Mouse (Mus musculus): ENCODE results near the gene Vps25.

Gene Vps25

DNA sequence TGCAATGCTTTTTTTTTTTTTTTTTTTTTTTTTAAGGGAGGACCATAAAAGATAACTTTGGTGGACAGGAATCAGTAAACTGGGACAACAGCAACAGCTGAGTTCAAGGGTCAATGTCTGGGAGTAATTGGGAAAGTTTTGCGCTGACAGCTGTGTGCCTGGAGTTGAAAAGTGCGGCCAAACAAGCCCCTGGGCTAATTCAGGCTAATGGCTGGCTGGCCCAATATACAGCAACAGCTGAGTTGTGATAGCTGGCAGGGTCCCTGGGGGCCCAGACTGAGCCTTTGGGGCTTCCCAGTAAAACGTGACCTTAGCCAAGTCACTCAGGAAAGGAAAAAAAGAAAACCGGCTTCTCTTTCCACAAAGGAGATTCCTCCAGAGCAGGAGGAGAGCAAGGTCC is 8.4 kb upstream of the Vps25 start:
- no peak for DNase-seq

DNA sequence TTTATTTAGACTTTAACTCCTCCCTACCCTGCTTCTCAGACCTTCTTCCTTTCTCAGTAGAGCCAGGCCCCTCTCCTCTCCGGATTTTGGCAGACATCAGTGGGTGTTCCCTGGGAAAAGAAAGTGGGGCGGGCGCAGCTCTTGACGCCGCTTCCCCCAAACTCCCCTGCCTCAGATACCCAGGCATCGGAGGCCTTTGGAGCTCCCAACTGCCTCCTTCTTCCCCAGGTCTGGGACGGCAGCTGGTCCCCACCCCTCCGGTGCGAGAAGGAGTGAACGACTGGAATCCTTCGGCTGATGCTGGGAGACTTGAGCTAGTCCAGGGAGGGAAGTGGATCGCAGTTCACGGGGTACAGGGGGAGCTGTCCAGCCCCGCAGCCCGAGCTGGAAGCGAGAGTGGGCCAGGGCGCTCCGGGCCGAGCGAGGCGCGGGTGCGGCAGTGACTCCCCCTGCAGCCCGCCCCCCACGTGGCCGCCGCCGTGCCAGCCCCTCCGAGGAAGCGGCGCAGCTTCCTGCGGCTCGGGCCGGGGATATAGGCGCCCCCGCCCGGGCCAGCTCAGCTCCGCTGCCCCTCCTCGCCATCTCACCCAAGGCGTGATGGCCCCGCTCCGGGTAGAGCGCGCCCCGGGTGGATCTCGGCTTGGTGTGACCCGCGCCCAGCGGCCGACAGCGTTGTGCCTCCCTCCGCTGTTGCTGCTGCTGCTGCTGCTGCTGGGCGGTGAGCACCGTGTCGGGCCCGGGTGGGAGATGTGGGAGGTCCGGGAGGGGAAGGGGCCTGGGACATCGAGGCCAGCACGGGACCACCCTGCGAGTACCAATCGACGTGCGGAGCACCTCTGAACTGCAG is 7.4 kb upstream of the Vps25 start, which contains the start of gene Ramp2:
Gene Ramp2 (plus strand): TSS at position 174 of the 847 bp plus-strand sequence.
- peak; percentile 57 to 64 for DNase-seq

DNA sequence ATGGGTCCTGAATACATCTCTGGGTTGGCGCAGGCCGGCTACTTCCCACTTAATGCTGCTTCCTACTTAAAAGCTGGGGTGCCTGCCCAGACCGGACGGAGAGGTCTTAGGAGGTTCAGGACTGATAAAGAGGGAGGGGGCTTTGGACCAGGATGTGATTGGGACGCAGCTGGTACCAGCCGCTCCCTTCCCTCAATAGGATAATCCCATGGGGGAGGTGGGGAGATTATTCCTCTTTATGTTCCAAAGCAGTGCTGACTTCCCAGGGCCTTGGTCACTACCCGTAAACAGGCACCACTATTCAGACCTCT is 6.8 kb upstream of the Vps25 start:
- DNase-seq: no peak

DNA sequence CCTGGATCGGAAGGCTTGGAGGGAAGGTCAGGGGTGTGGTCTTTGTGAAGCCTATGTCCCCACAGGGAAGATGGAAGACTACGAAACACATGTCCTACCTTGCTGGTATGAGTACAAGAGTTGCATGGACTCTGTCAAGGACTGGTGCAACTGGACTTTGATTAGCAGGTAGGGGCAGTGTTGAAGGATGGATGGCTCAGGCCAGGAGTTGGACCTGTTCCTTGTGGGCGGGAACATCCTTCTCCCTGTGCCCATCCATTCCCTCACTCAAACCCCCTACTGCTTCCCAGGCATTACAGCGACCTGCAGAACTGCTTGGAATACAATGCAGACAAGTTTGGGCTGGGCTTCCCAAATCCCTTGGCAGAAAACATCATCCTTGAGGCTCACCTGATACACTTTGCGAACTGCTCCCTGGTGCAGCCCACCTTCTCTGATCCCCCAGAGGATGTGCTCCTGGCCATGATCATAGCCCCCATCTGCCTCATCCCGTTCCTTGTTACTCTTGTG is 5.9 kb upstream of the Vps25 start:
- DNase-seq: no peak

DNA sequence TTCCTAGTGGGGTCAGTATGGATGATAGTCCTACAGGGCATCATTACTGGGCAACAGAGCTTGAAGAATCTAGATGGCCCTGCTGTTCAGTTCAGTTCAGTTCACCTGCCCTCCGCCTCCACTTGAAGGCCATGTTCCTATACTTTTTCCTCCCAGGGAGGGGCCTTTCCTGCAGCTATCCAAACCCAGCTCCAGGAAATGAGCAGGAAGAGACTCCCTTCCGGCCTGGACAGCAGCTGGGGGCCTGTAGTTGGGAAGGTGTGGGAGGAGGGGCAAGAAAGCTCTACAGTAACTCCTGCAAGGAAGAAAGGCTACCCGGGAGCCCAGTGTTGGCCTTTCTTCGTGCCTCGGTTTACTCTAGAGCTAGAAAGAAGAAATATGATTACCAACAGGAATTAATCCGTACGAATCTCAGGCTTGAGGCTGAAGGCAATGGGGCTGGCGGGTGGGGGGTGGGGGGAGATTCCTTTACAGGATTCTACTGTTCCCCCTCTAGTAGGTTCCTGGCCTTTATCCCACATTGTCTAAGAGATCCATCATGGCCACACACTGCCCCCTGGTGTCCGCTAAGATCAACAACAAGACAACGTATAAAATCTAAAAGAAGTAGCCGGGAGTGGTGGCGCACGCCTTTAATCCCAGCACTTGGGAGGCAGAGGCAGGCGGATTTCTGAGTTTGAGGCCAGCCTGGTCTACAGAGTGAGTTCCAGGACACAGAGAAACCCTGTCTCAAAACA is 5.1 kb upstream of the Vps25 start:
- peak; percentile 75 to 81 for DNase-seq

DNA sequence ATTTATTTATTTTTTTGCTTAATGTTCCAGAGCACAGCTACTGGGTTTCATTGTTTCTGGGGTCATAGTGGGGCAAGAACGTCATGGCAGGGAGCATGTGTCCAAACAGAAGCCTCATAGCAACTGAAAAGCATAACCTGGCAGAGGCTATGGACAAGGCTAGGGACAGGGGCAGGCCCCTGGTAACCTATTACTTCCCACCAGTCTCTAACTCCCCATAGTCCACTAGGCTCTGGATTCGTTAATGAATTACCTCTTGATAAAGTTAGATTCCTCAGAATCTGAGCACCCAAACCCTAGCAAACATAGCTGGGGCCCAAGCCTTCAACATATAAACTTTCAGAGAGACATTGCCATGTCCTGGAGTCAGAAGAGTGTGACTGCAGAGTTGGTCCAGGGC is 2.5 kb upstream of the Vps25 start:
- no peak for DNase-seq

GRCm38 (mm10) chr11:101252941-101253340 is 566 bp upstream of the Vps25 start:
- no peak for DNase-seq

- no peak for DNase-seq
Observed at GRCm38 (mm10) chr11:101255826-101256775, 2.6 kb downstream of the Vps25 start.

DNA sequence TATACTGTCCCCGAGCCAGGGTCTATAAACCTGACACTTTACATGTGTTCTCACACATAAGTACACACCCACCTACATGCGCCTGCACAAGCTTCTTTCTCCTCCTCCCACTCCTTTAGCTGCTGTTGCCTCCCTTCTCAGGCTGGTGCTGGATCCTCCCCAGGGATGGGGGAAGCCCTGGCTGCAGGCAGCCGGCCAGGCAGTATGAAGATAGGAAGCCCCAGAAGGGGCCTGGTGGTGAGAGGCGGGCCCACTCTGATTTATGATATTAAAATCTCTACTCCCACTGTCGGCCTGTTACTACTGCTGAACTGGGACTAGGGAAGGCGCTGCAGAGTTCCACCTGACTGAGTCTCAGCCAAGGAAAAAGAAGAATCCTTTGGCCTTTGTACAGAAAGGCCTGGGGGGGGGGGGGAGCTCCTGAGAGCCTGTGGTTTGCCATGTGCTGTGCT is 5.8 kb downstream of the Vps25 start:
- DNase-seq: no peak

- DNase-seq: peak; percentile 62 to 72
Observed at GRCm38 (mm10) chr11:101259948-101260825, 6.7 kb downstream of the Vps25 start, which contains the start of gene Wnk4. Gene Wnk4, plus strand, starts transcription at chr11:101260567.

DNA sequence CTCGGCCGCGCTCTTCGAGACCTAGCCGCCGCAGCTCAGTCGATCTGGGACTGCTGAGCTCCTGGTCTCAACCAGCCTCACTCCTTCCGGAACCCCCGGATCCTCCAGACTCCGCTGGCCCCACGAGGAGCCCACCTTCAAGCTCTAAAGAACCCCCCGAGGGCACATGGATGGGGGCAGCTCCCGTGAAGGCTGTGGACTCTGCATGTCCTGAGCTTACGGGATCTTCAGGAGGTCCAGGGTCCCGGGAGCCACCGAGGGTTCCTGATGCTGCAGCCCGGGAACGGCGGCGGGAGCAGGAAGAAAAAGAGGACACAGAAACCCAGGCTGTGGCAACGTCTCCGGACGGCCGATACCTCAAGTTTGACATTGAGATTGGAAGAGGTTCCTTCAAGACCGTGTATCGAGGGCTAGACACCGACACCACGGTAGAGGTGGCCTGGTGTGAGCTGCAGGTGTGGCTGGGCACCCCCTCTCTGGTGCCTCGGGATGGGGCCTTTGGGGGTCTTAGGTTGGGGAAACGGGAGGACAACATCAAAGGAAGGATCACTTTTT is 7.4 kb downstream of the Vps25 start:
- DNase-seq: no peak

GRCm38 (mm10) chr11:101262272-101262967 is 8.9 kb downstream of the Vps25 start:
- DNase-seq: peak in 1 of 2 experiments; percentile 24

- no peak for DNase-seq
Observed at GRCm38 (mm10) chr11:101263138-101263988, 9.9 kb downstream of the Vps25 start.

DNA sequence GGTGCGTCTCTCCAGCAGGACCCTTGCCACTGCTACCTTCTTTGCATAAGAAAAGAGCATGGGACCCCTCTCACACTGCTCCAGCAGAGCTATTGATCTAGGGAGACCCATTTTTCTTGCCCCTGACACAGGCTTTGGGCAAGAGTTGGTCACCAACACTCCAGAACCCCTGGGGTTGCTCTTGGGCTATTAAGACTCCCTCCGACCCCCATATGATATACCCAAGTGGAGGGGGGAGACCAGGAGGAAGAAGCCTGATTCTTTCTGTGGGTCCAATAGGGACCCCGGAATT is 10.4 kb downstream of the Vps25 start:
- DNase-seq: no peak

DNA sequence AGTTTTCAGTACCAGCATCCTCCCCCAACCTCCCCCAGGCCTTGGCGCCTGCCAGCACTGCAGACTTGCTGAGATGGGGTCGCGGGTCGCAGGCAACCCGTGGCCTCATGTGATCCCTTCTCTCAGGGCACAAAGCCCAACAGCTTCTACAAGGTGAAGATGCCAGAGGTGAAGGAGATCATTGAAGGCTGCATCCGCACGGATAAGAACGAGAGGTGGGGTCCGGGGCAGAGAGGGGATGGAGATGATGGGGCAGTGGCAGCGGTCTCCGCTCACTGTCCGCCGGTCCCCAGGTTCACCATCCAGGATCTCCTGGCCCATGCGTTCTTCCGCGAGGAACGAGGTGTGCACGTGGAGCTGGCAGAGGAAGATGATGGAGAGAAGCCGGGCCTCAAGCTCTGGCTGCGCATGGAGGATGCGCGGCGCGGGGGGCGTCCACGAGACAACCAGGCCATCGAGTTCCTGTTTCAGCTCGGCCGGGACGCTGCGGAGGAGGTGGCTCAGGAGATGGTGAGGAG is 11.5 kb downstream of the Vps25 start:
- DNase-seq: peak in 1 of 2 experiments; percentile 21

DNA sequence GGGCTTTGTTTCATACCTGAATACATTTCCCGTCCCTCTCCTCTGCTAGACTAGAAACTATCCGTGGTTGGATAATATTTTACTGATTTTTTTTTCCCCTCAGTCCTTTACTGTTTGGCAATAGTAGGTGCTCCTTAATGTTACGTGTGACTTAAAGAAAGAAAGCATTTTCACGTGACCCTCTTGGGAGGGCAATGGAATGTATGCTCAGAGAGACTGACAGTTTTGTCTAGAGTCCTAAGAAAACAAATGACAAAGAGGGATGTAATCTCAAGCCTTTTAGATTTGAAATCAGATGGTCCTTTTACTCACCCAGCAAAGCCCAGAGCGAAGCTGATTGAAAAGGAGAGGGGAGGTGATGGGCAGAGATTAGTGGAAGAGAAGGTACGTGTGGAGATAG is 12.4 kb downstream of the Vps25 start:
- no peak for DNase-seq

DNA sequence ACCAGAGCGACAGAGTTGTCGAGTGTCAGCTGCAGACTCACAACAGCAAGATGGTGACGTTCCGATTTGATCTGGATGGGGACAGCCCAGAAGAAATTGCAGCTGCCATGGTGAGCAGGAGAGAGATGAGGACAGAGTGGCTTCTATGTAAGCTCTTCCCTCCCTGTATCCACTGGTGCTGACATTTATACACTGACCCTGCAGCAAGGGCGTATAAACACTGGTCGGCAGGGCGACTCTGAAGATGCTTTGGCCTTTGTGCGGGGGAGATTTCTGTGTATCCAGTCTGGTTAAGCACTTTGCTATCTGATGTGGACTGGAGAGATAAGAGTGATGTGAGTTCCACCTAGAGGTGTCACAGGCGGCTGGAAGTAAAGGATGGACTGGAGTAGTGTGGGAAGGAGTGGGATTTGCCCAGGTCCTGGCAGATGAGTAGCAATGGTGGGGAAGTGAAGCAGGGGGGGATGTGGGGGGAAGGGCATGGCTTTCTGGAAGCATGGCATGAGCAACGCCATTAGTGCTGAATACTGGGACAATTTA is 16.1 kb downstream of the Vps25 start:
- DNase-seq: peak; percentile 64 to 67

- DNase-seq: no peak
Observed at GRCm38 (mm10) chr11:101272446-101272845, 18.9 kb downstream of the Vps25 start.

DNA sequence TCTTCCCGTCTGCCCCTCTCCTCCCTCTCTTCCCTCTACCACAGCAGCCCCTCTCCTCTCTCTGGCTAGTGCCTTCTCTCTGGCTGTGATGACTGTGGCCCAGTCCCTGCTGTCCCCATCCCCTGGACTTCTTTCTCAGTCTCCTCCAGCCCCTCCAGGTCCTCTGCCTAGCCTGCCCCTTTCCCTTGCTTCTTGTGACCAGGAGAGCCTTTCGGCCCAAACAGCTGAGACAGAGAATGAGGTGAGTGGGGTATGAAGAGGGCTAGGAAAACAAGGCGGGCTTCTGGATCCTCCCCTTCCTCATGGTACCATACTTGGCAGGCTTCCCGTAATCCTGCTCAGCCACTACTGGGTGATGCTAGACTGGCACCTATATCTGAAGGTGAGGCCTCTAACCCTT is 21.8 kb downstream of the Vps25 start:
- no peak for DNase-seq

Measured in cerebellum, postnatal 10 days (tissue).